Mouse (Mus musculus) hindbrain, embryonic 16.5 days (tissue): ENCODE measurements around the gene Adra2a. TPM values are rescaled to one million over a fixed set of nuclear protein-coding genes. Genes with fewer than 3 reads are reported as not detected.

Source experiments
- ATAC-seq: fragments of 200-750 bp; cut with Nextera tagmentation; 2 replicates; pipeline ENCODE4 v1.8.0; 2017; ENCODE audit warnings: moderate TSS enrichment, moderate library complexity
- H3K27ac ChIP-seq: fragments of 300-500 bp; sonication (generic); 2 replicates; pipeline ENCODE4 v1.5.1; 2014; ENCODE audit warnings: low read depth, mild to moderate bottlenecking, control low read depth, low read length, moderate library complexity
- H3K27me3 ChIP-seq: fragments of 300-500 bp; sonication (generic); replicated peaks from 2 replicates; pipeline ENCODE4 v1.6.1; 2014; ENCODE audit warnings: low read length; ENCODE audit not compliant: control insufficient read depth, insufficient read depth
- H3K36me3 ChIP-seq: fragments of 300-500 bp; sonication (generic); 2 replicates; pipeline ENCODE4 v1.6.1; 2014; ENCODE audit warnings: mild to moderate bottlenecking, low read length, moderate library complexity, mixed read lengths; ENCODE audit not compliant: control insufficient read depth, insufficient read depth
- H3K4me1 ChIP-seq: fragments of 300-500 bp; sonication (generic); 2 replicates; pipeline ENCODE4 v1.6.1; 2014; ENCODE audit warnings: low read depth, low read length; ENCODE audit not compliant: control insufficient read depth, insufficient read depth
- H3K4me2 ChIP-seq: fragments of 300-500 bp; sonication (generic); 2 replicates; pipeline ENCODE4 v1.6.1; 2014; ENCODE audit warnings: mild to moderate bottlenecking, low read length, control low read depth, moderate library complexity
- H3K4me3 ChIP-seq: fragments of 300-500 bp; sonication (generic); 2 replicates; pipeline ENCODE4 v1.5.1; 2014; ENCODE audit warnings: mild to moderate bottlenecking, low read length, control low read depth, moderate library complexity
- H3K9ac ChIP-seq: fragments of 300-500 bp; sonication (generic); 2 replicates; pipeline ENCODE4 v1.6.1; 2014; ENCODE audit warnings: low read depth, mild to moderate bottlenecking, control low read depth, low read length, moderate library complexity
- H3K9me3 ChIP-seq: fragments of 300-500 bp; sonication (generic); 2 replicates; pipeline ENCODE4 v1.6.1; 2014; ENCODE audit warnings: mild to moderate bottlenecking, low read length, moderate library complexity; ENCODE audit not compliant: control insufficient read depth
- WGBS: fragments of 180-500 bp; shearing (Covaris S2); extraction: QIAGEN DNeasy Blood & Tissue Kit; methylation state at CpG from one replicate; pipeline ENCODE4 v1.1.7; 2014; 5-methylcytosine and 5-hydroxymethylcytosine counted together
- polyA plus RNA-seq: library from polyadenylated mRNA; unstranded; fragments of >200 nt; fragmentation: Nextera tagmentation; extraction: Ambion mirVana; gene quantifications from 2 replicates; pipeline ENCODE4 v1.2.1, GENCODE M21; 2015

Gene Adra2a
- polyA plus RNA-seq, 1 experiment from 2014 or later: 3.8 TPM

DNA sequence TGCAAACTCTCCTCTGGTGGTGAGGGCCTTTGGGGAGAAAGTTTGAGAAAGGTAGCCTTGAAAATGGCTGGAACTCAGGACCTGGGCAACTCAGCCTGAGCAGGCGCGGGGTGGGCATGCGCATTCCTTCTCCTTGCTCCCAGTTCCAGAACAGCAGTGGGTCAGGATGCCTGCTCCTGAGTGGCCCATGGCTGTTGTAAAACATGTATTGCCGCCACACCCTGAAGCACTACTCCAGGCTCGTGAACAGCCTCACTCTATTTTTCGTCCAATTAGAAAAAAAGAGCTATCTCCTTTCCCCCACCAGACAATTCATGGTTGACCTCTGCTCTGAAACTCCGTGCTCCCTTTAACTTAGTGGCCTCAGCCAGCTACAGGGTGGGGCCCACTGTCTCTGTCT is 24.5 kb downstream of the Adra2a start:
- no peak for ATAC-seq
- 89% methylated on average over 7 of the region's 7 CpGs for WGBS

GRCm38 (mm10) chr19:54070521-54070920 is 26.6 kb downstream of the Adra2a start:
- ATAC-seq: no peak
- H3K9me3 ChIP-seq: no peaks in the 10 kb centered on the region
- 90% methylated on average over 5 of the region's 5 CpGs for WGBS

More for the DNA sequence above, 24.5 kb downstream of the Adra2a start:
- Histone ChIP-seq H3K27ac (no peak overlapping the region), H3K27me3 (no peaks in the 10 kb centered on the region), H3K4me3 (no peak overlapping the region), H3K4me2 (no peak overlapping the region), H3K4me1 (no peaks in the 10 kb centered on the region), H3K9ac (no peak overlapping the region), H3K36me3 (no peaks in the 10 kb centered on the region), H3K9me3 (no peaks in the 10 kb centered on the region)

DNA sequence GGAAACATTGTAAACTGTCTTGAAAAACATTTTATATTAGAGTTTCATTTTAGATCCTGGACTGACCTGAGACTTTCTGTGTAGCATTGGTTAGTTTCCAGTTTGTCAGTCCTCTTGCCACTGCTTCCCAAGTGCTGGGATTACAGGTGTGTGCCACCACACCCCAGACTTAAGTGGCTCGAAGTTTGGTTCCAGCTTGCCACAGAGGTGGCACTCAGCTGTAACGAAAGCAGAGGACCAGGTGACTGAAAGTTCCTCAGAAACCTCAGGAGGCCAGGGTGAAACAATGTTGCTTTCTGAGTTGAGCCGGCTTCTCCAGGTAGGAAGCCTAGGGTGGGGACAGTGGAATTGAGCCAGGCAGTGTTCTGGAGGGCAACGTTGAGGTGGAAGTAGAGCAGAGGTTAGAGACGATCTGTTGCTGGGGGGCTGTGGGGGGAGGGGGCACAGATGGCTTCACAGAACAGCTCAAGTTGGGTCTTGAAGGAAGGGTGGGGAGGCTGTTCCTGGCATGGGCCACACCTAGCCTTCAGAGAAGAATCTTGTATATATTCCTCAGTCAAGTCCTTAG is 28.4 kb downstream of the Adra2a start:
- Histone ChIP-seq H3K4me1 (peaks cover 3% of the 10 kb centered on the region; the same call in 1 of the 2 replicates), H3K4me3 (no peak overlapping the region), H3K9ac (no peak overlapping the region), H3K9me3 (no peaks in the 10 kb centered on the region), H3K36me3 (no peaks in the 10 kb centered on the region), H3K4me2 (no peak overlapping the region), H3K27me3 (no peaks in the 10 kb centered on the region), H3K27ac (no peak overlapping the region)
- WGBS: 94% methylated on average over 5 of the region's 5 CpGs
- ATAC-seq: no peak

More at GRCm38 (mm10) chr19:54070521-54070920, 26.6 kb downstream of the Adra2a start:
- Histone ChIP-seq H3K9ac (no peak overlapping the region), H3K4me2 (no peak overlapping the region), H3K4me3 (no peak overlapping the region), H3K27ac (no peak overlapping the region), H3K4me1 (no peaks in the 10 kb centered on the region), H3K36me3 (no peaks in the 10 kb centered on the region), H3K27me3 (no peaks in the 10 kb centered on the region)

DNA sequence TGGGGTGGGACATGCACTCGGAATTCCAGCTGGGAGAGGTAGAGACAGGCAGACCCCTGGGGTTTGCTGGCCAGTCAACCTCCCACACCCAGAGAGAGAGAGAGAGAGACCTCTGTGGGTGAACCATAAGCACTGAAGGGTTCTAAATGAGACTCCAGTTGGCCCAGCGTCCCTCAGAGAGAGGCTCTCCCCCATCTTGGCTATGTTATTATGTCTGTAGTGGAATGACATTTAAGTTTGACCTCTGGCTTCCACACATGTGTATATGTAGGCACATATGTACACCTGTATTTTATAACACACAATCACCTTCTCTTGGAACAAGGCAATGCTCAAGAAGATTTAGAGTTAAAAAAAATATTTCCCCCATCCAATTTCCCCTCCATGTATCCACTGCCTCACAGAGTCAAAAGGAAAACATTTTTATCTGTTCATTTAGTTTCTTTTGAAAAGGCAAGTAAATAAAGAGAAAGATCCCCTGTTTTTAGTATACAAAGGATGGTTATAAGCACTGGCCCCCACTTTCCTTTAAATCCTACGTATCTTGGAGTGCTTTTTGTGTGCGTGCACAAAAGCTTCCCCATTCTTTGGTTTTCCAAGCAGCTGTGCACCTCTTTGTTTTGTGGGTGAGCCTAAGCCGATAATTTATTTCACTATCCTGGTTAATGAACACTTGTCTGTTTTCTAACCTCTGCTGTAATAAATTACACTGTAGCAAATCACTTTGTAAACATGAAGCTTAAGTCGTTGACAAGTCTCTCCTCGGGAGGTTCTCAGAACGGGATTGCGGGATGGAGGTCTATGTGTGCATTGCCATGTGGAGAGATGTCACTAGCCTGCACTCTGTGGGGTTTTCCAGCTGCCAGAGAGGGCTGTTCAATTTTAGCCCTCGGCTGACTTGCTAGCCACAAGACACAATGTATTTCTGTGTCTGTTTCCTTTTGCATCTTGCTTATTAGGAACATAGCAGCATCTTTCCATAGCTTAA is 32.7 kb downstream of the Adra2a start:
- Histone ChIP-seq H3K27ac (no peak overlapping the region), H3K36me3 (no peaks in the 10 kb centered on the region), H3K4me3 (no peak overlapping the region), H3K27me3 (no peaks in the 10 kb centered on the region), H3K9ac (no peak overlapping the region), H3K4me1 (peaks cover 3% of the 10 kb centered on the region; the same call in 1 of the 2 replicates), H3K4me2 (no peak overlapping the region), H3K9me3 (no peaks in the 10 kb centered on the region)
- ATAC-seq: no peak
- 24% methylated on average over 10 of the region's 10 CpGs for WGBS

DNA sequence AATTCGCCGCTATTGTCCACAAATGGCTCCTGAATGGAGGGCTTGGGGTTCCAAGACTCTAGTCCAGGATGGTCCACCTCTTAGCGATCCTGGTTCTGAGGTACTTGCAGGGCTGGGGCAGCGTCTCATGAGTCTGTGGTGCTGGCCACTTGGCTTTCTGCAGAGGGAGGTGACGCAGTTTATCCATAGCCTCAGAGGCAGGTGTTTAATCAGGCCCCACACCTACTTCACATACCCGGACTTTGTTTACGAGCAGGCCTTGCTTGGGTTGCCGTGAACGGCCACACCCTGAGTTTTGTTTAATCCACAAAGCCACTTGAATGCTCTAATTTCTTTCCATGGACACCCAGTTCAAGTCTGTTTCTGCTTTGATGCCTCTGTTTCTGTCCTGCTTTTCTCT is 37.4 kb downstream of the Adra2a start:
- no peak overlapping the region for H3K27ac ChIP-seq
- no peaks in the 10 kb centered on the region for H3K36me3 ChIP-seq
- no peak overlapping the region for H3K4me2 ChIP-seq
- H3K9ac ChIP-seq: no peak overlapping the region
- no peak for ATAC-seq
- H3K4me3 ChIP-seq: no peak overlapping the region
- H3K27me3 ChIP-seq: no peaks in the 10 kb centered on the region
- H3K9me3 ChIP-seq: no peaks in the 10 kb centered on the region
- WGBS: 90% methylated on average over 9 of the region's 9 CpGs
- H3K4me1 ChIP-seq: peaks cover 3% of the 10 kb centered on the region; the same call in 1 of the 2 replicates

DNA sequence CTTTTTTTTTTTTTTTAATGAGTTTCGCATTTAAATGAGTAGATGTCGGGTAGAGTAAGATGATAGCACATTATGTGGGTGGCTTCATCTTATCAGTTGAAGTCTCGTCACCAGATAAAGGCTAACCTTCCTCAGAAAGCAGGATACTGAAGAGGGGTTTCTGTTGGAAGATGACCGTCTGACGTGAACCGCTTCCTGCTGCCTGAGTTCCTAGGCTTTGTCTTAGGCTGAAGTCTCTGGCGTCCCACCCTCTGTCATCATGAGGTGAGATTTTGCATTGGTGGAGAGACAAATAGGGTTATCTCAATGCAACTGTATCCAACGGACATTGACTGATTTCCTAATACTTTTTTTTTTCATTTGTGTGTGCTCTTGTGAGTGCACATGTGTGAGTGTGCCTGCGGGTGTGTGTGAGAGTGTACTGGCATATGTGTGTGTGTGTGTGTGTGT is 37.8 kb downstream of the Adra2a start:
- no peaks in the 10 kb centered on the region for H3K36me3 ChIP-seq
- H3K27ac ChIP-seq: no peak overlapping the region
- 87% methylated on average over 9 of the region's 9 CpGs for WGBS
- H3K4me3 ChIP-seq: no peak overlapping the region
- no peaks in the 10 kb centered on the region for H3K9me3 ChIP-seq
- no peak for ATAC-seq
- H3K4me1 ChIP-seq: peaks cover 3% of the 10 kb centered on the region; the same call in 1 of the 2 replicates
- no peak overlapping the region for H3K4me2 ChIP-seq
- no peak overlapping the region for H3K9ac ChIP-seq
- no peaks in the 10 kb centered on the region for H3K27me3 ChIP-seq

DNA sequence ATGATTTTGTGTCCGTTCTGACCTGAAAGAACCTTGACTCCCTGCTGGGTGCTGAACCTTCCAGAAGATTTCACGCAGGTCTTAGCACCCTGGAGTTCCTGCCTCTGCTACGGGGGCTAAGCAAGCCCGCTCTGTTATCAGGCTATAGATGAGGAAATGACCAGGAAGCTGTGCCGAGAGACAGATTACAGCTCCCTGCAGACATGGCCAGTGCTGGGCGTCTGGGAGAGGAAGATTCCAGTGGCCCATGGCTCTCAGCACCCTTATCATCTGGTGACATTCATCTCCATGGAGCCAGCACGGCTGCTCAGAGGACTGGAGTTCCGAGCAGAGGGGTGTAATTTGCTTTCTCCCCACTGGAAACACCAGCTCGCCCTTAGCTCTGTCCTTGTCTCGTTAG is 43.4 kb downstream of the Adra2a start:
- ATAC-seq: no peak
- no peak overlapping the region for H3K27ac ChIP-seq
- H3K4me2 ChIP-seq: no peak overlapping the region
- 75% methylated on average over 10 of the region's 10 CpGs for WGBS
- no peaks in the 10 kb centered on the region for H3K9me3 ChIP-seq
- no peak overlapping the region for H3K9ac ChIP-seq
- no peaks in the 10 kb centered on the region for H3K36me3 ChIP-seq
- no peaks in the 10 kb centered on the region for H3K4me1 ChIP-seq
- no peaks in the 10 kb centered on the region for H3K27me3 ChIP-seq
- H3K4me3 ChIP-seq: no peak overlapping the region

DNA sequence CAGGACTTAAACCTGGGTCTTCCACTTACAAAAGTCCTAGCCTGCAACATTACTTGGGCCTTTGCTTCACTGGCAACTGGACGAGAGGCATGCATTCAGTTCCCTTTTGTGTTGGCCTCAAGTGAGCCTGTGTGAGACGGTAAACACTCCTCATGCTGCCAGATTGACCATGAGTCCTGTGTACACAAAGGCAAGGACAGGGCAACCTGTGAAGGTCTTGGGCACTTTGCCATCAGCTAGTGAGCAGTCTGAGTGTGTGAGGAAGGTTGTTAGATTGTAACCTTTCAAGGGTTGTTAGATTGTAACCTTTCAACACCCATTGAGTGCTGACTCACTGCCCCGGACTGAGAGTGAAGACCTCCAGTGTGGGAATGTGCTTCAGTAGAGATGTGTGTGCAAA is 49.6 kb downstream of the Adra2a start:
- Histone ChIP-seq H3K27me3 (no peaks in the 10 kb centered on the region), H3K4me3 (no peak overlapping the region), H3K4me1 (peaks cover 11% of the 10 kb centered on the region), H3K27ac (no peak overlapping the region), H3K36me3 (no peaks in the 10 kb centered on the region), H3K9ac (no peak overlapping the region), H3K9me3 (no peaks in the 10 kb centered on the region), H3K4me2 (no peak overlapping the region)
- ATAC-seq: no peak
- 84% methylated on average over 3 of the region's 3 CpGs for WGBS

DNA sequence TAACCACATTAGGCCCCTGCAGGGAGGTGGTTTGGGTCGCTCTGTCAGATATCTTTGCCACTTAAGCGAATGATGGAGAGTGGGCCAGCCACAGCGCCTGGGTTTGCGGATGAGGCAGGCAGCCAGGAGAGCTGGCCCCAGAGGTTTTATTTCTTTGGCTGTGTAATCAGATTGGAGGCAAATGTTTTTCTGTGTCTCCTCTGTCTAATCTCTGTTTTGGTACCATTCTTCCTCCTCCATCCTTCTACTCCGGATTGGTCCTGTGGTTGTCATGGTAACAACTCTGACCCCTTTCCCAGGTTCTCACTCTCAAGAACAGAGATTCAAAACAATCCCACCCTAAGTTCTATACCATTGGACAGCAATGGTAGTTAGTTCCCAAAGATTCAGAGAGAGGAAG is 51.8 kb downstream of the Adra2a start:
- no peak overlapping the region for H3K9ac ChIP-seq
- H3K27me3 ChIP-seq: no peaks in the 10 kb centered on the region
- no peak overlapping the region for H3K27ac ChIP-seq
- H3K36me3 ChIP-seq: no peaks in the 10 kb centered on the region
- WGBS: 36% methylated on average over 5 of the region's 5 CpGs
- H3K4me2 ChIP-seq: no peak overlapping the region
- H3K4me3 ChIP-seq: no peak overlapping the region
- H3K9me3 ChIP-seq: no peaks in the 10 kb centered on the region
- no peak for ATAC-seq
- H3K4me1 ChIP-seq: peaks cover 11% of the 10 kb centered on the region
